Mouse (Mus musculus) forebrain, embryonic 15.5 days (tissue): ENCODE results near the gene Nlgn1. TPM values are rescaled to one million over a fixed set of nuclear protein-coding genes. Genes with fewer than 3 reads are reported as not detected.
A peak's percentile ranks its signal among the peaks of the same experiment; 100 is the strongest.

Experiments
- ATAC-seq: fragments of 200-750 bp; cut with Nextera tagmentation; replicated peaks from 2 replicates; pipeline ENCODE4 v1.8.0; 2017; ENCODE audit warnings: mild to moderate bottlenecking, moderate TSS enrichment, moderate library complexity
- H3K27ac ChIP-seq: fragments of 300-500 bp; sonication (generic); replicated peaks from 2 replicates; pipeline ENCODE4 v1.5.1; 2015; ENCODE audit warnings: mild to moderate bottlenecking, inconsistent platforms
- H3K27me3 ChIP-seq: fragments of 300-500 bp; sonication (generic); 2 replicates; pipeline ENCODE4 v1.6.1; 2015; ENCODE audit warnings: inconsistent platforms
- H3K36me3 ChIP-seq: fragments of 300-500 bp; sonication (generic); 2 replicates; pipeline ENCODE4 v1.6.1; 2015; ENCODE audit warnings: mild to moderate bottlenecking, inconsistent platforms
- H3K4me1 ChIP-seq: fragments of 300-500 bp; sonication (generic); 2 replicates; pipeline ENCODE4 v1.6.1; 2015; ENCODE audit warnings: inconsistent platforms
- H3K4me2 ChIP-seq: fragments of 300-500 bp; sonication (generic); replicated peaks from 2 replicates; pipeline ENCODE4 v1.6.1; 2015; ENCODE audit warnings: mild to moderate bottlenecking, inconsistent platforms
- H3K4me3 ChIP-seq: fragments of 300-500 bp; sonication (generic); 2 replicates; pipeline ENCODE4 v1.5.1; 2015; ENCODE audit warnings: mild to moderate bottlenecking, inconsistent platforms
- H3K9ac ChIP-seq: fragments of 300-500 bp; sonication (generic); replicated peaks from 2 replicates; pipeline ENCODE4 v1.6.1; 2015; ENCODE audit warnings: mild to moderate bottlenecking, inconsistent platforms
- H3K9me3 ChIP-seq: fragments of 300-500 bp; sonication (generic); 2 replicates; pipeline ENCODE4 v1.6.1; 2016; ENCODE audit warnings: inconsistent platforms
- WGBS: fragments of 180-500 bp; shearing (Covaris S2); methylation state at CpG from one replicate; pipeline ENCODE4 v1.1.7; 2015; ENCODE audit warnings: mixed read lengths; 5-methylcytosine and 5-hydroxymethylcytosine counted together
- polyA plus RNA-seq: library from polyadenylated mRNA; unstranded; fragments of >200 nt; fragmentation: Nextera tagmentation; extraction: Ambion mirVana; gene quantifications from 2 replicates; pipeline ENCODE4 v1.2.1, GENCODE M21; 2015

Nlgn1 gene
- polyA plus RNA-seq, 1 experiment from 2014 or later: 26.1 TPM

GRCm38 (mm10) chr3:26134839-26135651, 197.2 kb downstream of the Nlgn1 start:
- no peak overlapping the region for H3K27ac ChIP-seq
- no peak overlapping the region for H3K9ac ChIP-seq
- no peak overlapping the region for H3K4me3 ChIP-seq

GRCm38 (mm10) chr3:26130919-26131318, 201.3 kb downstream of the Nlgn1 start:
- no peaks in the 10 kb centered on the region for H3K27me3 ChIP-seq
- H3K4me2 ChIP-seq: no peak overlapping the region
- peaks cover 17% of the 10 kb centered on the region for H3K4me1 ChIP-seq
- 32% methylated on average over 2 of the region's 2 CpGs for WGBS
- H3K9me3 ChIP-seq: no peaks in the 10 kb centered on the region
- H3K36me3 ChIP-seq: no peaks in the 10 kb centered on the region
- H3K4me3 ChIP-seq: no peak overlapping the region
- ATAC-seq: peak; percentile 66; the same call in 1 of the 2 replicates
- H3K9ac ChIP-seq: no peak overlapping the region
- H3K27ac ChIP-seq: no peak overlapping the region

More at GRCm38 (mm10) chr3:26134839-26135651, 197.2 kb downstream of the Nlgn1 start:
- Histone ChIP-seq H3K36me3 (no peaks in the 10 kb centered on the region), H3K9me3 (no peaks in the 10 kb centered on the region), H3K27me3 (no peaks in the 10 kb centered on the region), H3K4me1 (peaks cover 17% of the 10 kb centered on the region), H3K4me2 (0 out of 2 replicates have a peak overlapping the region, but pooled peaks have one; percentile 5)
- WGBS: 16% methylated on average over 9 of the region's 9 CpGs
- ATAC-seq: peak; percentile 61; the same call in 1 of the 2 replicates

GRCm38 (mm10) chr3:26129455-26129854, 202.8 kb downstream of the Nlgn1 start:
- WGBS: 66% methylated on average over 6 of the region's 6 CpGs
- Histone ChIP-seq H3K36me3 (no peaks in the 10 kb centered on the region), H3K27ac (no peak overlapping the region), H3K4me1 (peaks cover 6% of the 10 kb centered on the region), H3K27me3 (no peaks in the 10 kb centered on the region), H3K9ac (no peak overlapping the region), H3K4me3 (no peak overlapping the region), H3K9me3 (no peaks in the 10 kb centered on the region), H3K4me2 (no peak overlapping the region)
- ATAC-seq: no peak

- no peaks in the 10 kb centered on the region for H3K36me3 ChIP-seq
- WGBS: 84% methylated on average over 1 of the region's 1 CpGs
Observed at GRCm38 (mm10) chr3:26117071-26117470, 215.2 kb downstream of the Nlgn1 start.

GRCm38 (mm10) chr3:26106361-26106760, 225.9 kb downstream of the Nlgn1 start:
- 51% methylated on average over 7 of the region's 7 CpGs for WGBS
- H3K9me3 ChIP-seq: no peaks in the 10 kb centered on the region
- H3K36me3 ChIP-seq: no peaks in the 10 kb centered on the region
- ATAC-seq: no peak
- no peaks in the 10 kb centered on the region for H3K4me1 ChIP-seq
- no peak overlapping the region for H3K4me3 ChIP-seq
- no peaks in the 10 kb centered on the region for H3K27me3 ChIP-seq
- no peak overlapping the region for H3K4me2 ChIP-seq
- H3K27ac ChIP-seq: no peak overlapping the region
- no peak overlapping the region for H3K9ac ChIP-seq

More at GRCm38 (mm10) chr3:26117071-26117470, 215.2 kb downstream of the Nlgn1 start:
- ATAC-seq: no peak
- Histone ChIP-seq H3K9ac (no peak overlapping the region), H3K4me2 (no peak overlapping the region), H3K4me1 (no peaks in the 10 kb centered on the region), H3K9me3 (no peaks in the 10 kb centered on the region), H3K4me3 (no peak overlapping the region), H3K27ac (no peak overlapping the region), H3K27me3 (no peaks in the 10 kb centered on the region)

- Histone ChIP-seq H3K4me3 (no peak overlapping the region), H3K4me1 (no peaks in the 10 kb centered on the region), H3K9ac (no peak overlapping the region), H3K9me3 (no peaks in the 10 kb centered on the region), H3K36me3 (no peaks in the 10 kb centered on the region), H3K27me3 (no peaks in the 10 kb centered on the region), H3K4me2 (no peak overlapping the region), H3K27ac (no peak overlapping the region)
- ATAC-seq: 0 out of 2 replicates have a peak, but pooled peaks have one; percentile 29
- 13% methylated on average over 3 of the region's 3 CpGs for WGBS
Observed at GRCm38 (mm10) chr3:26105528-26105927, 226.7 kb downstream of the Nlgn1 start.

- no peaks in the 10 kb centered on the region for H3K9me3 ChIP-seq
- no peak overlapping the region for H3K27ac ChIP-seq
- H3K4me2 ChIP-seq: no peak overlapping the region
- no peak overlapping the region for H3K9ac ChIP-seq
- H3K36me3 ChIP-seq: no peaks in the 10 kb centered on the region
- H3K27me3 ChIP-seq: no peaks in the 10 kb centered on the region
- WGBS: 75% methylated on average over 1 of the region's 1 CpGs
- H3K4me1 ChIP-seq: no peaks in the 10 kb centered on the region
- H3K4me3 ChIP-seq: no peak overlapping the region
- ATAC-seq: no peak
Observed at GRCm38 (mm10) chr3:26102271-26102670, 230.0 kb downstream of the Nlgn1 start.

- Histone ChIP-seq H3K9ac (no peak overlapping the region), H3K4me2 (no peak overlapping the region), H3K27me3 (no peaks in the 10 kb centered on the region), H3K4me1 (no peaks in the 10 kb centered on the region), H3K9me3 (no peaks in the 10 kb centered on the region), H3K4me3 (no peak overlapping the region), H3K27ac (no peak overlapping the region), H3K36me3 (no peaks in the 10 kb centered on the region)
- no peak for ATAC-seq
Observed at GRCm38 (mm10) chr3:26095551-26095950, 236.7 kb downstream of the Nlgn1 start.

GRCm38 (mm10) chr3:26069366-26069765, 262.9 kb downstream of the Nlgn1 start:
- ATAC-seq: no peak
- no peak overlapping the region for H3K9ac ChIP-seq
- H3K36me3 ChIP-seq: no peaks in the 10 kb centered on the region
- H3K4me1 ChIP-seq: no peaks in the 10 kb centered on the region
- H3K27me3 ChIP-seq: no peaks in the 10 kb centered on the region
- H3K4me3 ChIP-seq: no peak overlapping the region
- H3K9me3 ChIP-seq: no peaks in the 10 kb centered on the region
- H3K27ac ChIP-seq: no peak overlapping the region
- no peak overlapping the region for H3K4me2 ChIP-seq

GRCm38 (mm10) chr3:26050769-26051168, 281.5 kb downstream of the Nlgn1 start:
- Histone ChIP-seq H3K4me3 (no peak overlapping the region), H3K9ac (no peak overlapping the region), H3K36me3 (no peaks in the 10 kb centered on the region), H3K27me3 (no peaks in the 10 kb centered on the region), H3K9me3 (no peaks in the 10 kb centered on the region), H3K4me2 (no peak overlapping the region), H3K27ac (0 out of 2 replicates have a peak overlapping the region, but pooled peaks have one; percentile 5), H3K4me1 (peaks cover 3% of the 10 kb centered on the region; the same call in 1 of the 2 replicates)
- no peak for ATAC-seq
- 41% methylated on average over 4 of the region's 4 CpGs for WGBS

GRCm38 (mm10) chr3:26042966-26043365, 289.3 kb downstream of the Nlgn1 start:
- H3K4me1 ChIP-seq: peaks cover 12% of the 10 kb centered on the region
- 35% methylated on average over 2 of the region's 2 CpGs for WGBS
- no peak overlapping the region for H3K4me3 ChIP-seq

GRCm38 (mm10) chr3:26039696-26040095, 292.6 kb downstream of the Nlgn1 start:
- 45% methylated on average over 2 of the region's 2 CpGs for WGBS
- no peak for ATAC-seq
- peaks cover 9% of the 10 kb centered on the region for H3K4me1 ChIP-seq
- no peaks in the 10 kb centered on the region for H3K9me3 ChIP-seq
- no peak overlapping the region for H3K4me2 ChIP-seq
- H3K9ac ChIP-seq: no peak overlapping the region
- no peaks in the 10 kb centered on the region for H3K27me3 ChIP-seq
- H3K36me3 ChIP-seq: no peaks in the 10 kb centered on the region
- H3K27ac ChIP-seq: no peak overlapping the region; the same call in 1 of the 2 replicates
- no peak overlapping the region for H3K4me3 ChIP-seq

More at GRCm38 (mm10) chr3:26042966-26043365, 289.3 kb downstream of the Nlgn1 start:
- no peak for ATAC-seq
- no peak overlapping the region for H3K27ac ChIP-seq
- no peaks in the 10 kb centered on the region for H3K27me3 ChIP-seq
- no peak overlapping the region for H3K4me2 ChIP-seq
- no peaks in the 10 kb centered on the region for H3K36me3 ChIP-seq
- no peak overlapping the region for H3K9ac ChIP-seq
- H3K9me3 ChIP-seq: no peaks in the 10 kb centered on the region
